Mouse (Mus musculus) intestine, embryonic 15.5 days (tissue): ENCODE results near the gene Tspan17. TPM values are rescaled to one million over a fixed set of nuclear protein-coding genes. Genes with fewer than 3 reads are reported as not detected.

Experiments
- ATAC-seq: fragments of 200-750 bp; cut with Nextera tagmentation; 2 replicates; pipeline ENCODE4 v1.8.0; 2017; ENCODE audit warnings: moderate TSS enrichment, moderate library complexity
- H3K27ac ChIP-seq: fragments of 300-500 bp; sonication (generic); 2 replicates; pipeline ENCODE4 v1.5.1; 2015; ENCODE audit warnings: mild to moderate bottlenecking, inconsistent platforms
- H3K27me3 ChIP-seq: fragments of 300-500 bp; sonication (generic); replicated peaks from 2 replicates; pipeline ENCODE4 v1.6.1; 2015; ENCODE audit warnings: inconsistent platforms
- H3K36me3 ChIP-seq: fragments of 300-500 bp; sonication (generic); 2 replicates; pipeline ENCODE4 v1.6.1; 2015; ENCODE audit warnings: inconsistent platforms
- H3K4me1 ChIP-seq: fragments of 300-500 bp; sonication (generic); replicated peaks from 2 replicates; pipeline ENCODE4 v1.6.1; 2015; ENCODE audit warnings: inconsistent platforms
- H3K4me2 ChIP-seq: fragments of 300-500 bp; sonication (generic); replicated peaks from 2 replicates; pipeline ENCODE4 v1.6.1; 2015; ENCODE audit warnings: mild to moderate bottlenecking, inconsistent platforms
- H3K4me3 ChIP-seq: fragments of 300-500 bp; sonication (generic); replicated peaks from 2 replicates; pipeline ENCODE4 v1.5.1; 2015; ENCODE audit warnings: inconsistent platforms
- H3K9ac ChIP-seq: fragments of 300-500 bp; sonication (generic); 2 replicates; pipeline ENCODE4 v1.6.1; 2015; ENCODE audit warnings: inconsistent platforms
- H3K9me3 ChIP-seq: fragments of 300-500 bp; sonication (generic); 2 replicates; pipeline ENCODE4 v1.6.1; 2016; ENCODE audit warnings: inconsistent platforms
- WGBS: fragments of 180-500 bp; shearing (Covaris S2); methylation state at CpG from one replicate; pipeline ENCODE4 v1.1.7; 2015; 5-methylcytosine and 5-hydroxymethylcytosine counted together
- polyA plus RNA-seq: library from polyadenylated mRNA; unstranded; fragments of >200 nt; fragmentation: Nextera tagmentation; extraction: Ambion mirVana; gene quantifications from 2 replicates; pipeline ENCODE4 v1.2.1, GENCODE M21; 2015

Tspan17 gene
- polyA plus RNA-seq, 1 experiment from 2014 or later: 13.9 TPM

- Histone ChIP-seq H3K27me3 (no peaks in the 10 kb centered on the region), H3K4me2 (no peak overlapping the region), H3K4me3 (no peak overlapping the region), H3K27ac (no peak overlapping the region), H3K9ac (no peak overlapping the region), H3K9me3 (no peaks in the 10 kb centered on the region), H3K36me3 (no peaks in the 10 kb centered on the region), H3K4me1 (no peaks in the 10 kb centered on the region)
- 72% methylated on average over 16 of the region's 16 CpGs for WGBS
- ATAC-seq: no peak
Measured at GRCm38 (mm10) chr13:54797861-54798643, 8.9 kb downstream of the Tspan17 start.

GRCm38 (mm10) chr13:54798740-54799139 is 9.6 kb downstream of the Tspan17 start:
- no peak for ATAC-seq
- no peak overlapping the region for H3K4me3 ChIP-seq

DNA sequence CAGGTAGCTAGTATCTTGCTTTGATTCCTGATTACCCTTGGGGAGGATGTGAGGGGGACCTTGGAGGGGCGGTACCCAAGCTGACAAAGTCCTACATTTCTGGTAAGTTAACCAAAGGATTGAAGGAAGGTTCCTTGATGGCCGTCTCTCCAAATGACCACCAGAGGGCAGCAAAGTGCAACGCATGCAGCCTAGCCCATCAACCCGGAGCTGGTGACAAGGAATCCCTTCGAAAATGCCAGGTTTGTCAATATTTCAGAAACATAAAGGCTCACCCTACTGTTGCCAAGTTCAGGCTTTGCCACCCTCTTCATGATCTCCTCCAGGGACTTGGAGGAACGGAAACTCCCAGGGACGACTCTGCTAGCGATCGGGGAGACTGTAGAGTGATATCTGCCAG is 10.5 kb downstream of the Tspan17 start:
- H3K9ac ChIP-seq: no peak overlapping the region
- H3K4me2 ChIP-seq: peak overlapping the region; percentile 17; the same call in 1 of the 2 replicates
- no peak overlapping the region for H3K27ac ChIP-seq
- H3K36me3 ChIP-seq: no peaks in the 10 kb centered on the region
- no peaks in the 10 kb centered on the region for H3K4me1 ChIP-seq
- no peaks in the 10 kb centered on the region for H3K27me3 ChIP-seq
- ATAC-seq: no peak
- 16% methylated on average over 9 of the region's 9 CpGs for WGBS
- H3K4me3 ChIP-seq: no peak overlapping the region
- no peaks in the 10 kb centered on the region for H3K9me3 ChIP-seq

More at GRCm38 (mm10) chr13:54798740-54799139, 9.6 kb downstream of the Tspan17 start:
- Histone ChIP-seq H3K4me1 (no peaks in the 10 kb centered on the region), H3K36me3 (no peaks in the 10 kb centered on the region), H3K27ac (no peak overlapping the region), H3K9ac (no peak overlapping the region), H3K9me3 (no peaks in the 10 kb centered on the region), H3K4me2 (no peak overlapping the region), H3K27me3 (no peaks in the 10 kb centered on the region)
- 61% methylated on average over 10 of the region's 10 CpGs for WGBS

DNA sequence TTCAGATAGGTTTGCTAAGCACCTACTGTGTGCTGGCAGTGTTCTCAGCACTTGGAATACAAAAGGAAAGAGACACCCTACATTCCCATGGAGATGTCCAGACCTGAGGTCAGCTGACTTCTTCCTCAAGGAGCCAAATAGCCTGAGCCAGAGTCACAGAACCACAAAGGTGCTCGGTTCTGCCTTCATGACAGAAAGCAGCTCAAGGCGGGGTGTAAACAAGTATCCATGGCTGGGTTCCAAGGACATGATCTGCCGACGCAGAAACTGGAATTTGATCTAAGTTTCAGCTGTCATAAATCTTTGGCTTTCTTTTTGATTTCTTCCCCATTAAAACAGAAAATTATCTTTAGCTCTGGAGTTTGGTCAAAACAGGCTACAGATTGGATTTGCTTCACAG is 11.0 kb downstream of the Tspan17 start:
- no peak for ATAC-seq
- Histone ChIP-seq H3K27me3 (no peaks in the 10 kb centered on the region; the same call in 1 of the 2 replicates), H3K36me3 (no peaks in the 10 kb centered on the region), H3K4me2 (no peak overlapping the region), H3K4me1 (no peaks in the 10 kb centered on the region), H3K9ac (no peak overlapping the region), H3K9me3 (no peaks in the 10 kb centered on the region), H3K27ac (no peak overlapping the region), H3K4me3 (no peak overlapping the region)
- 40% methylated on average over 4 of the region's 4 CpGs for WGBS

- no peaks in the 10 kb centered on the region for H3K4me1 ChIP-seq
- no peaks in the 10 kb centered on the region for H3K36me3 ChIP-seq
- H3K9ac ChIP-seq: no peak overlapping the region
- 73% methylated on average over 6 of the region's 6 CpGs for WGBS
- H3K9me3 ChIP-seq: no peaks in the 10 kb centered on the region
- no peak overlapping the region for H3K4me3 ChIP-seq
- peaks cover 9% of the 10 kb centered on the region for H3K27me3 ChIP-seq
- H3K27ac ChIP-seq: no peak overlapping the region
- no peak overlapping the region for H3K4me2 ChIP-seq
- no peak for ATAC-seq
Measured at GRCm38 (mm10) chr13:54803010-54803409, 13.8 kb downstream of the Tspan17 start.

GRCm38 (mm10) chr13:54805134-54805838 is 16.1 kb downstream of the Tspan17 start:
- H3K4me1 ChIP-seq: no peaks in the 10 kb centered on the region
- no peak overlapping the region for H3K27ac ChIP-seq
- no peak overlapping the region for H3K9ac ChIP-seq
- H3K4me3 ChIP-seq: no peak overlapping the region
- H3K27me3 ChIP-seq: peaks cover 9% of the 10 kb centered on the region
- 40% methylated on average over 21 of the region's 21 CpGs for WGBS
- H3K36me3 ChIP-seq: no peaks in the 10 kb centered on the region
- no peak for ATAC-seq
- H3K9me3 ChIP-seq: no peaks in the 10 kb centered on the region
- no peak overlapping the region for H3K4me2 ChIP-seq

GRCm38 (mm10) chr13:54806434-54806976 is 17.3 kb downstream of the Tspan17 start:
- no peak for ATAC-seq
- no peaks in the 10 kb centered on the region for H3K4me1 ChIP-seq
- H3K27ac ChIP-seq: no peak overlapping the region
- no peak overlapping the region for H3K4me3 ChIP-seq
- 44% methylated on average over 13 of the region's 13 CpGs for WGBS
- H3K9ac ChIP-seq: no peak overlapping the region
- H3K4me2 ChIP-seq: no peak overlapping the region
- no peaks in the 10 kb centered on the region for H3K9me3 ChIP-seq
- H3K36me3 ChIP-seq: no peaks in the 10 kb centered on the region
- H3K27me3 ChIP-seq: peaks cover 9% of the 10 kb centered on the region

- no peaks in the 10 kb centered on the region for H3K36me3 ChIP-seq
- no peak overlapping the region for H3K27ac ChIP-seq
- no peak overlapping the region for H3K4me3 ChIP-seq
- H3K9me3 ChIP-seq: no peaks in the 10 kb centered on the region
- H3K4me1 ChIP-seq: no peaks in the 10 kb centered on the region
- H3K9ac ChIP-seq: no peak overlapping the region
- ATAC-seq: no peak
- H3K4me2 ChIP-seq: no peak overlapping the region
- peaks cover 9% of the 10 kb centered on the region for H3K27me3 ChIP-seq
- WGBS: 74% methylated on average over 12 of the region's 12 CpGs
Measured at GRCm38 (mm10) chr13:54808067-54808466, 18.9 kb downstream of the Tspan17 start.

DNA sequence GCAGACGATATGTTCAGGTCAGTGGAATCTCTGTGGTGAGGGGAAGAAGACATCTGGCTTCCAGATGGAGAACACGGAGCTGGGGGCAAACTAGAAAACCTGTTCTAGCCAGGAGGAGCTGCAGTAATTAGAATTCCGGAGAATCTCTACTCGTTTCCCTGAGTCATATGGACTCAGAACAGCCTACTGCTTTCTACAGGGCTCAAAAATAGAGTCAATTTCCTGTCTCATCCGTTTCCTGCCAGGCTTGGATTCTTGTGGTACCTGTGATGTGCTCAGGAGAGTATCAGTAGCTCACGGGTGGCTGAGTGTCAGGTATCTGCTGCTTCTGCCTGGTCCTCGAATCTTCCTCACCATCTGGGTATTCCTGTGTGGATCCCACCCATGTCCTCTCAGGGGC is 22.3 kb downstream of the Tspan17 start:
- H3K9ac ChIP-seq: no peak overlapping the region
- H3K27me3 ChIP-seq: peaks cover 1% of the 10 kb centered on the region; the same call in 1 of the 2 replicates
- no peaks in the 10 kb centered on the region for H3K4me1 ChIP-seq
- H3K4me3 ChIP-seq: no peak overlapping the region
- 67% methylated on average over 7 of the region's 7 CpGs for WGBS
- H3K36me3 ChIP-seq: no peaks in the 10 kb centered on the region
- no peak overlapping the region for H3K27ac ChIP-seq
- ATAC-seq: no peak
- H3K9me3 ChIP-seq: no peaks in the 10 kb centered on the region
- no peak overlapping the region for H3K4me2 ChIP-seq

DNA sequence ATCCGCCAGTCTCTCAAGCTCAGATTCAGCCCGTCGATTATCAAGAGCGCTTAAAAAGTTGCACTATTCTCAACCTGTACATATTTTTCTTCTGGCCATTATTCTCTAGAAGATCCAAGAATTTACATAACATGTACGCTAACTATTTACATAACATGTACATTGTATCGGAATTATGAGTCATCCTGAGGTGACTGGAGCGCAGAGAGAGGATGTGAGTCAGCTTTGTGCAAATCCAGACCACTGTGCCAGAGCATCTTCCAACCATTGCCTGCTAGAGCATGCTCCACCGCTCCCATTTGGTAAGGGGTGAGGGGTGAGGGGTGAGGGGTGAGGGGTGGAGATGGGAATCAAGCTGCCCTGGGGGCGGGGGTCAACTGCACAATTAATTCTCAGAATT is 24.2 kb downstream of the Tspan17 start:
- Histone ChIP-seq H3K27ac (no peak overlapping the region), H3K4me1 (no peaks in the 10 kb centered on the region), H3K9me3 (no peaks in the 10 kb centered on the region), H3K27me3 (no peaks in the 10 kb centered on the region), H3K36me3 (no peaks in the 10 kb centered on the region), H3K9ac (no peak overlapping the region), H3K4me3 (no peak overlapping the region), H3K4me2 (no peak overlapping the region)
- ATAC-seq: no peak
- WGBS: 81% methylated on average over 9 of the region's 9 CpGs

DNA sequence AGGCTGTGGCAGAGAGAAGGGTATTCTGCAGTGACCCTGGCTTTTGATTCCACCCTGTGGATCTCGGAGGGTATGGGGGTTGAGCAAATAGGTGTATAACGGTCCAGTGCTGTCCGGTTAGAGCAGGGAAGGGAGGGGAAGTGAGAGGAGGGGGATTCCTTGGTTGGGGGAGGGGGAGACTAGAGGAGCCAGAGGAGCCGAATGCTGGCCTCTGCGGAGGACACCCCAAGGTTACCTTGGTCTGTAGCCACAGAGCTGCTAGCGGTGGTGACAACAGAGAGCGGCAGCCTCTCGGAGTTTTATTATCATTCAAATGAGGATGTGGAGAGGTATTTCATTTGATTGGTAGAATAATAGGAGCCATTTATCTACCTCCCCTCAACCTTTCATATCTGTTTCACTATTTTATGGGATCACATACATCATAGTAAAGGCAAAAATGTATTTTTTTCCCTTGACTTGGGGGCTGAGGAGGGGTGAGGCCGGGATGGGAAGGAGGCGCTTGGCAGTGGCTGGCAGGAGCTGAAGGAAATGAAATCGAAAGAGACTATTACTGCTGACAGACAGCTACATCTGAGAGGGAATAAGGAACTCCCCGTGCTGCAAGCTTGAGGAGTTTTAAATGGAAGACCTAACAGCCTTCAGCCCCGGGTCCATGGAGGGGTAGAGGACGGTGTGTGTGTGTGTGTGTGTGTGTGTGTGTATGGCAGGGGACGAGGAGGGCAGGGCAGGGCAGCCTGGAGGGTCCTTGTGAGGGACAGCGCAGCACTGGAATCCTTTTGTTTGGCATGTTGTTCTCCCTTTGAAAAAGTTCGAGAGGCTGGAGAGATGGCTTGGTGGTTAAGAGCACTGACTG is 29.4 kb downstream of the Tspan17 start:
- Histone ChIP-seq H3K27me3 (no peaks in the 10 kb centered on the region), H3K4me2 (no peak overlapping the region), H3K4me3 (no peak overlapping the region), H3K9me3 (no peaks in the 10 kb centered on the region), H3K36me3 (no peaks in the 10 kb centered on the region), H3K9ac (no peak overlapping the region), H3K4me1 (no peaks in the 10 kb centered on the region), H3K27ac (no peak overlapping the region)
- 33% methylated on average over 17 of the region's 17 CpGs for WGBS
- ATAC-seq: no peak

GRCm38 (mm10) chr13:54821106-54821505 is 31.9 kb downstream of the Tspan17 start:
- Histone ChIP-seq H3K9ac (no peak overlapping the region), H3K4me2 (no peak overlapping the region), H3K36me3 (no peaks in the 10 kb centered on the region), H3K27ac (no peak overlapping the region), H3K27me3 (no peaks in the 10 kb centered on the region), H3K4me1 (peaks cover 4% of the 10 kb centered on the region; the same call in 1 of the 2 replicates), H3K4me3 (no peak overlapping the region), H3K9me3 (no peaks in the 10 kb centered on the region)
- no peak for ATAC-seq
- 84% methylated on average over 4 of the region's 4 CpGs for WGBS
